Mouse (Mus musculus) layer of hippocampus, adult 18-20 months (tissue): ENCODE results near the gene Rhbg. TPM values are rescaled to one million over a fixed set of nuclear protein-coding genes. Genes with fewer than 3 reads are reported as not detected.

Source experiments
- microRNA-seq, 2 experiments: library from miRNA; unstranded; fragments of <30 nt; microRNA quantifications; one replicate each; pipeline ENCODE4 v1.2.0; 2021
- total RNA-seq, 2 experiments: library from RNA; stranded (reverse); gene quantifications; 2 replicates each; pipeline ENCODE4 v1.2.3; 2021

Gene Rhbg
- total RNA-seq, 2 experiments from 2014 or later, result not detected

Small RNA genes within 50 kb of the gene (microRNA-seq; reads per million reads assigned to microRNA genes)
- gene Gm25641 (0 reads per million in 2 experiments), gene Mir3093 (40.2 to 42.1 reads per million in 2 experiments), gene Mir9-1 (0 reads per million in 2 experiments)

Other genes with a start within 250 kb of the Rhbg start
- 10 to 100 TPM; 33.0 to 33.4 TPM for gene Hapln2, start 227.1 kb downstream of the Rhbg start, total RNA-seq
- 10 to 100 TPM; 16.3 to 16.5 TPM for gene Gpatch4, start 211.6 kb downstream of the Rhbg start, total RNA-seq
- 10 to 100 TPM; 81.9 to 82.9 TPM for gene Naxe, start 196.2 kb downstream of the Rhbg start, total RNA-seq
- not detected for gene Ttc24, start 176.4 kb downstream of the Rhbg start, total RNA-seq
- gene Iqgap3, start 172.7 kb downstream of the Rhbg start, total RNA-seq, result under 1 TPM; 0.13 to 0.22 TPM
- gene Mef2d, start 112.3 kb downstream of the Rhbg start, total RNA-seq, result 100 to 1,000 TPM; 194 to 205 TPM
- gene Gm38392, start 32.5 kb upstream of the Rhbg start, total RNA-seq, result under 1 TPM; 0.52 to 0.71 TPM
- gene Tsacc, start 42.3 kb upstream of the Rhbg start, total RNA-seq, result 1 to 10 TPM; 2.7 to 3.9 TPM
- 100 to 1,000 TPM; 186 to 189 TPM for gene Cct3, start 42.4 kb upstream of the Rhbg start, total RNA-seq
- gene Glmp, start 70.3 kb upstream of the Rhbg start, total RNA-seq, result 10 to 100 TPM; 89.8 to 94.5 TPM
- 1 to 10 TPM; 1.5 to 2.3 TPM for gene Tmem79, start 81.4 kb upstream of the Rhbg start, total RNA-seq
- 10 to 100 TPM; 64.5 to 65.7 TPM for gene Smg5, start 81.6 kb upstream of the Rhbg start, total RNA-seq
- gene Paqr6, start 109.9 kb upstream of the Rhbg start, total RNA-seq, result 10 to 100 TPM; 14.0 to 16.6 TPM
- under 1 TPM; 0.23 to 0.97 TPM for gene Bglap3, start 118.0 kb upstream of the Rhbg start, total RNA-seq
- not detected for gene Bglap2, start 124.0 kb upstream of the Rhbg start, total RNA-seq
- not detected for gene Bglap, start 129.8 kb upstream of the Rhbg start, total RNA-seq
- 1 to 10 TPM; 5.9 to 6.5 TPM for gene Pmf1, start 155.6 kb upstream of the Rhbg start, total RNA-seq
- 10 to 100 TPM; 71.9 to 73.0 TPM for gene Slc25a44, start 170.4 kb upstream of the Rhbg start, total RNA-seq
- 10 to 100 TPM; 40.4 to 41.5 TPM for gene Sema4a, start 206.5 kb upstream of the Rhbg start, total RNA-seq